Mouse (Mus musculus) subcutaneous adipose tissue, adult 2 months (tissue): ENCODE measurements around the gene Ppp1ca. TPM values are rescaled to one million over a fixed set of nuclear protein-coding genes. Genes with fewer than 3 reads are reported as not detected.

ENCODE experiments used
- polyA plus RNA-seq: library from polyadenylated mRNA; depleted of rRNA; stranded (reverse); fragments of >200 nt; gene quantifications from 2 replicates; pipeline ENCODE4 v1.2.3, GENCODE M21; 2012; ENCODE audit warnings: low replicate concordance; rRNA removed

Gene Ppp1ca
- 495 and 521 TPM in 2 replicates for polyA plus RNA-seq

GRCm38 (mm10) chr19:4191528-4192250 is at the start of gene Ppp1ca:
Gene Ppp1ca (plus strand): TSS chr19:4192065.

GRCm38 (mm10) chr19:4143759-4144268 is 48.1 kb upstream of the Ppp1ca start, which contains the start of gene Cabp4:
Gene Cabp4 (minus strand): TSS chr19:4144033.

GRCm38 (mm10) chr19:4148491-4148806 is 43.4 kb upstream of the Ppp1ca start, which contains the start of gene Coro1b:
Gene Coro1b (plus strand): TSS chr19:4148619.

GRCm38 (mm10) chr19:4153232-4153654 is 38.6 kb upstream of the Ppp1ca start, which contains the start of gene Ptprcap:
Gene Ptprcap (plus strand): TSS chr19:4153604.

GRCm38 (mm10) chr19:4162646-4163542 is 29.0 kb upstream of the Ppp1ca start, which contains the start of gene Rps6kb2:
Gene Rps6kb2 (minus strand): TSS chr19:4163354.

GRCm38 (mm10) chr19:4175368-4175947 is 16.4 kb upstream of the Ppp1ca start, which contains the start of gene Carns1:
Gene Carns1 (minus strand): TSS chr19:4175479.

GRCm38 (mm10) chr19:4190831-4191334 is 982 bp upstream of the Ppp1ca start, which contains the start of gene Tbc1d10c:
Gene Tbc1d10c (minus strand): TSS chr19:4191284.

GRCm38 (mm10) chr19:4201291-4201909 is 9.5 kb downstream of the Ppp1ca start, which contains the start of gene Rad9a:
Gene Rad9a (minus strand): TSS chr19:4201662.

GRCm38 (mm10) chr19:4214071-4214770 is 22.4 kb downstream of the Ppp1ca start, which contains the start of the genes Clcf1 and AC109138.7:
Gene Clcf1 (plus strand): TSS chr19:4214238.
Gene AC109138.7 (plus strand): TSS chr19:4214357.

GRCm38 (mm10) chr19:4231253-4232185 is 39.7 kb downstream of the Ppp1ca start, which contains the start of gene Pold4:
Gene Pold4 (plus strand): TSS chr19:4231899.

Other genes with a start within 250 kb of the Ppp1ca start
- gene Aldh3b3, start 233.4 kb upstream of the Ppp1ca start, polyA plus RNA-seq, result 0.50 and 1.5 TPM in 2 replicates
- gene Aldh3b2, start 219.7 kb upstream of the Ppp1ca start, polyA plus RNA-seq, result 23.0 and 56.2 TPM in 2 replicates
- gene Acy3, start 205.5 kb upstream of the Ppp1ca start, polyA plus RNA-seq, result 37.6 and 75.0 TPM in 2 replicates
- not detected in 2 replicates for gene Tbx10, start 199.3 kb upstream of the Ppp1ca start, polyA plus RNA-seq
- gene Nudt8, start 191.5 kb upstream of the Ppp1ca start, polyA plus RNA-seq, result 8.2 and 27.4 TPM in 2 replicates
- gene Gm49405, start 191.4 kb upstream of the Ppp1ca start, polyA plus RNA-seq, result 0.85 and 3.3 TPM in 2 replicates
- 3.1 and 10.1 TPM in 2 replicates for gene Doc2g, start 188.8 kb upstream of the Ppp1ca start, polyA plus RNA-seq
- gene Ndufv1, start 179.3 kb upstream of the Ppp1ca start, polyA plus RNA-seq, result 208 and 265 TPM in 2 replicates
- 601 and 616 TPM in 2 replicates for gene Gstp1, start 154.1 kb upstream of the Ppp1ca start, polyA plus RNA-seq
- gene Gstp2, start 146.0 kb upstream of the Ppp1ca start, polyA plus RNA-seq, result 48.1 and 59.0 TPM in 2 replicates
- 2.2 and 2.5 TPM in 2 replicates for gene Gstp3, start 132.5 kb upstream of the Ppp1ca start, polyA plus RNA-seq
- gene Cabp2, start 110.5 kb upstream of the Ppp1ca start, polyA plus RNA-seq, result not detected in 2 replicates
- 139 and 211 TPM in 2 replicates for gene Cdk2ap2, start 94.9 kb upstream of the Ppp1ca start, polyA plus RNA-seq
- 115 and 122 TPM in 2 replicates for gene Pitpnm1, start 92.1 kb upstream of the Ppp1ca start, polyA plus RNA-seq
- gene Aip, start 66.2 kb upstream of the Ppp1ca start, polyA plus RNA-seq, result 127 and 158 TPM in 2 replicates
- 0.26 and 0.43 TPM in 2 replicates for gene Gpr152, start 52.3 kb upstream of the Ppp1ca start, polyA plus RNA-seq
- gene Cabp4, start 48.0 kb upstream of the Ppp1ca start, polyA plus RNA-seq, result 0.59 and 0.64 TPM in 2 replicates
- 355 and 367 TPM in 2 replicates for gene Coro1b, start 43.4 kb upstream of the Ppp1ca start, polyA plus RNA-seq
- 5.9 and 12.6 TPM in 2 replicates for gene Ptprcap, start 38.5 kb upstream of the Ppp1ca start, polyA plus RNA-seq
- gene Rps6kb2, start 28.7 kb upstream of the Ppp1ca start, polyA plus RNA-seq, result 48.6 and 51.8 TPM in 2 replicates
- 12.9 and 15.8 TPM in 2 replicates for gene Carns1, start 16.6 kb upstream of the Ppp1ca start, polyA plus RNA-seq
- gene Tbc1d10c, start 781 bp upstream of the Ppp1ca start, polyA plus RNA-seq, result 4.8 and 10.3 TPM in 2 replicates
- 37.6 and 43.6 TPM in 2 replicates for gene Rad9a, start 9.6 kb downstream of the Ppp1ca start, polyA plus RNA-seq
- 8.6 and 37.5 TPM in 2 replicates for gene Clcf1, start 22.2 kb downstream of the Ppp1ca start, polyA plus RNA-seq
- not detected in 2 replicates for gene AC109138.7, start 22.3 kb downstream of the Ppp1ca start, polyA plus RNA-seq
- gene Pold4, start 39.8 kb downstream of the Ppp1ca start, polyA plus RNA-seq, result 133 and 268 TPM in 2 replicates
- 50.2 and 94.5 TPM in 2 replicates for gene Ssh3, start 77.1 kb downstream of the Ppp1ca start, polyA plus RNA-seq
- gene Ankrd13d, start 91.1 kb downstream of the Ppp1ca start, polyA plus RNA-seq, result 3.6 and 11.6 TPM in 2 replicates
- gene Grk2, start 114.2 kb downstream of the Ppp1ca start, polyA plus RNA-seq, result 78.6 and 99.4 TPM in 2 replicates
- gene Kdm2a, start 206.2 kb downstream of the Ppp1ca start, polyA plus RNA-seq, result 97.1 and 163 TPM in 2 replicates
- gene Rhod, start 247.4 kb downstream of the Ppp1ca start, polyA plus RNA-seq, result 22.7 and 23.8 TPM in 2 replicates